Mouse (Mus musculus): ENCODE data around the gene Tmem126a. TPM values are rescaled to one million over a fixed set of nuclear protein-coding genes. Genes with fewer than 3 reads are reported as not detected.

The Tmem126a gene
- total RNA-seq, 2 experiments from 2014 or later: 4.9 to 8.8 TPM

DNA sequence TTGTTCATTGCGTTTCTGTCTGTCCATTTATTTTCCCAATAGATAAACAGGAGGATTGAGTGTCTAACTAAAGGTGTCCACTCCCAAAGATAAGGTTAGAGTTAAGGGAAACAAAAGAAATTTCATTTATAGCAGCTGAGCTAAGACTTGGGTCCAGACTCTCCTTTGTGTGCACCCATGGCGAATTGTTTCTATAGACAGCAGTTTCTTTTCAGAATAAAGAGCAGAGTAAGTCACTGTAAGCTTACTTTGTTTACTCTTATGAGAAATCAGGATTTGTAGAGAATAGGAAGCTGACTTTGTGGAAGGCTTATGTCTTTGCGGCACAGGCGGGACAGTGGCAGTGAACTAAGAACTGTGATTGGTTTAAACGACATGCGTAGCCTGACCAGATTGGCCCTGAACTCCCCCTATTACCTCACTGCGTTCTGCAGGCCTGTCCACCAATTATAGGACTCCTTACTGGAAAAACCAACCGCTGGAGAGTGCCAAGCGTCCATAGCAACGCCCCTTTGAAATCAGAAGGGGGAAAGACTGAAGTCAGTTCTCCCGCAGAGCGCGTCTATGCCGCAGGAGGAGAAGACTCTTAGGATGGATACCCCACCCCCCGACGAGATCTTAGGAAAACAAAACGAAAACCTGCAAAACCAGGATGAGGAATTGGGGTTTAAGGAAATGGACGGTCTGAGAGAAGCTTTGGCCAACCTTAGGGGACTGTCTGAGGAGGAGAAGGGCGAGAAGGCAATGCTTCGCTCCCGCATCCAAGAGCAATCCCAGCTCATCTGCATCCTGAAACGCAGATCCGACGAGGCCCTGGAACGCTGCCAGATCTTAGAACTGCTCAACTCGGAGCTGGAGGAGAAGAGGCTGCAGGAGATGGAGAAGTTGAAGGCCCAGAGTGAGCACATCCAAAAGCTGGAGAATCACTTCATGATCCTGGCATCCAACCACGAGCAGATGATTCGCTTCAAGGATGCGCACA lies 30.7 kb downstream of the Tmem126a start, which contains the start of gene Ccdc89:
Ccdc89 (plus strand) TSS at position 558 of the 982 bp plus-strand sequence.
- ATAC-seq (replicated peaks; ENCODE audit: low FRiP score, poor library complexity, severe bottlenecking): no peak

- ATAC-seq (replicated peaks; ENCODE audit: low FRiP score, poor library complexity, severe bottlenecking): peak; percentile 83
These were observed 47.1 kb downstream of the Tmem126a start for GRCm38 (mm10) chr7:90409934-90410333.

Other genes with a start within 250 kb of the Tmem126a start
- not detected in 2 replicates for gene Ccdc83, start 191.5 kb downstream of the Tmem126a start, total RNA-seq (2015; ENCODE audit: low replicate concordance)
- gene Ccdc83, start 191.5 kb downstream of the Tmem126a start, total RNA-seq (2017; ENCODE audit: low replicate concordance): not detected in 2 replicates
- gene Sytl2, start 155.0 kb downstream of the Tmem126a start, total RNA-seq (2015; ENCODE audit: low replicate concordance): 0.38 and 0.63 TPM in 2 replicates
- gene Sytl2, start 155.0 kb downstream of the Tmem126a start, total RNA-seq (2017; ENCODE audit: low replicate concordance): 1.5 and 2.1 TPM in 2 replicates
- gene Ccdc89, start 30.7 kb downstream of the Tmem126a start, total RNA-seq (2015; ENCODE audit: low replicate concordance): not detected in 2 replicates
- not detected in 2 replicates for gene Ccdc89, start 30.7 kb downstream of the Tmem126a start, total RNA-seq (2017; ENCODE audit: low replicate concordance)
- gene Crebzf, start 14.5 kb downstream of the Tmem126a start, total RNA-seq (2015; ENCODE audit: low replicate concordance): 66.3 and 72.1 TPM in 2 replicates
- gene Crebzf, start 14.5 kb downstream of the Tmem126a start, total RNA-seq (2017; ENCODE audit: low replicate concordance): 54.6 and 56.1 TPM in 2 replicates
- gene Tmem126b, start 18.8 kb upstream of the Tmem126a start, total RNA-seq (2015; ENCODE audit: low replicate concordance): 4.6 and 7.1 TPM in 2 replicates
- 3.2 and 5.6 TPM in 2 replicates for gene Tmem126b, start 18.8 kb upstream of the Tmem126a start, total RNA-seq (2017; ENCODE audit: low replicate concordance)
- gene Dlg2, start 19.4 kb upstream of the Tmem126a start, total RNA-seq (2015; ENCODE audit: low replicate concordance): 0.21 and 1.2 TPM in 2 replicates
- gene Dlg2, start 19.4 kb upstream of the Tmem126a start, total RNA-seq (2017; ENCODE audit: low replicate concordance): 0.60 TPM in 1 of 2 replicates, not detected in the other